Mouse (Mus musculus) CH12.LX (cell line): ENCODE results near the gene Ltbp2. TPM values are rescaled to one million over a fixed set of nuclear protein-coding genes. Genes with fewer than 3 reads are reported as not detected.
A peak's percentile ranks its signal among the peaks of the same experiment; 100 is the strongest.

Experiments
- DNase-seq: peaks from one replicate; pipeline ENCODE4 v3.0.0-alpha.2; 2013; ENCODE audit errors: extremely low read depth
- H3K27ac ChIP-seq: 2 replicates; pipeline ENCODE4 v1.5.1; 2012; ENCODE audit warnings: low read depth, mild to moderate bottlenecking, control low read depth, moderate library complexity; ENCODE audit not compliant: insufficient read depth
- H3K27me3 ChIP-seq: replicated peaks from 2 replicates; pipeline ENCODE3; 2012; ENCODE audit warnings: inconsistent platforms
- H3K36me3 ChIP-seq, 2 experiments: replicated peaks in 1 of 2; 2 replicates each; pipeline versions ENCODE3 to v1.6.1; 2012; ENCODE audit warnings: inconsistent platforms in 1 of 2, low read length in 1 of 2, mild to moderate bottlenecking in 1 of 2, mixed read lengths in 1 of 2, moderate library complexity in 1 of 2; ENCODE audit not compliant: control insufficient read depth in 1 of 2, insufficient read depth in 1 of 2
- H3K4me1 ChIP-seq, 2 experiments: 2 replicates each; pipeline ENCODE4 v1.6.1; 2012; ENCODE audit warnings: inconsistent platforms in 1 of 2, moderate library complexity in 1 of 2; ENCODE audit not compliant: insufficient read depth in 2 of 2, control insufficient read depth in 1 of 2
- H3K4me2 ChIP-seq: 2 replicates; pipeline ENCODE4 v1.6.1; 2012; ENCODE audit warnings: low read depth, mild to moderate bottlenecking, control low read depth; ENCODE audit not compliant: poor library complexity, insufficient read depth, severe bottlenecking
- H3K4me3 ChIP-seq, 3 experiments: fragments of 150-350 bp in 1 of 3; sonication (generic) in 1 of 3; replicated peaks in 1 of 3; 2 replicates each; pipeline versions ENCODE3 to v1.5.1; 2011 to 2012; ENCODE audit warnings: low read depth in 2 of 3, low read length in 2 of 3, mild to moderate bottlenecking in 2 of 3, moderate library complexity in 2 of 3, control low read depth in 1 of 3, improper control_type of control experiment in 1 of 3, inconsistent platforms in 1 of 3, mixed read lengths in 1 of 3; ENCODE audit not compliant: poor library complexity in 1 of 3
- H3K79me2 ChIP-seq: replicated peaks from 2 replicates; pipeline ENCODE4 v1.6.1; 2012; ENCODE audit warnings: mild to moderate bottlenecking, moderate library complexity; ENCODE audit not compliant: control insufficient read depth, poor library complexity, insufficient read depth, severe bottlenecking; ENCODE audit errors: extremely low read depth
- H3K9ac ChIP-seq: 2 replicates; pipeline ENCODE4 v1.6.1; 2012; ENCODE audit warnings: low read depth, mild to moderate bottlenecking, control low read depth, moderate library complexity; ENCODE audit not compliant: insufficient read depth
- H3K9me3 ChIP-seq: replicated peaks from 2 replicates; pipeline ENCODE3; 2012; ENCODE audit warnings: low read length, inconsistent platforms, mixed read lengths
- CHD1 ChIP-seq: IDR thresholded peaks from 2 replicates; pipeline ENCODE4 v1.6.1; 2012; ENCODE audit warnings: low read depth, low read length, improper control_type of control experiment, inconsistent platforms
- CHD2 ChIP-seq: IDR thresholded peaks from 2 replicates; pipeline ENCODE4 v1.6.1; 2011; ENCODE audit warnings: low read length, improper control_type of control experiment
- CTCF ChIP-seq, 2 experiments: IDR thresholded peaks in 1 of 2; conservative IDR thresholded peaks in 1 of 2; 2 replicates each; pipeline ENCODE4 v1.5.1; 2011 to 2012; ENCODE audit warnings: low read depth in 2 of 2, low read length in 2 of 2, improper control_type of control experiment in 1 of 2, inconsistent platforms in 1 of 2, mild to moderate bottlenecking in 1 of 2, moderate library complexity in 1 of 2
- E2F4 ChIP-seq: IDR thresholded peaks from 2 replicates; pipeline ENCODE4 v1.6.1; 2011; ENCODE audit warnings: low read depth, low read length, improper control_type of control experiment; ENCODE audit not compliant: insufficient replicate concordance
- ETS1 ChIP-seq: conservative IDR thresholded peaks from 2 replicates; pipeline ENCODE4 v1.6.1; 2012; ENCODE audit warnings: low read depth, mild to moderate bottlenecking, inconsistent platforms, low read length, improper control_type of control experiment, moderate library complexity
- GABPA ChIP-seq: IDR thresholded peaks from 2 replicates; pipeline ENCODE4 v1.6.1; 2012; ENCODE audit warnings: low read depth, low read length, improper control_type of control experiment, inconsistent platforms; ENCODE audit not compliant: insufficient replicate concordance
- HCFC1 ChIP-seq: IDR thresholded peaks from 2 replicates; pipeline ENCODE4 v1.6.1; 2012; ENCODE audit warnings: low read depth, mild to moderate bottlenecking, inconsistent platforms, low read length, improper control_type of control experiment
- IRF4 ChIP-seq: IDR thresholded peaks from 2 replicates; pipeline ENCODE4 v1.6.1; 2014; ENCODE audit warnings: low read depth, mild to moderate bottlenecking, inconsistent platforms, low read length, improper control_type of control experiment
- MAX ChIP-seq: IDR thresholded peaks from 2 replicates; pipeline ENCODE4 v1.6.1; 2011; ENCODE audit warnings: low read length, improper control_type of control experiment
- MEF2A ChIP-seq: IDR thresholded peaks from 2 replicates; pipeline ENCODE4 v1.6.1; 2014; ENCODE audit warnings: low read depth, mild to moderate bottlenecking, inconsistent platforms, low read length, improper control_type of control experiment, borderline replicate concordance
- MYC ChIP-seq: IDR thresholded peaks from 2 replicates; pipeline ENCODE4 v1.6.1; 2011; ENCODE audit warnings: low read depth, mild to moderate bottlenecking, improper control_type of control experiment, low read length
- PAX5 ChIP-seq: IDR thresholded peaks from 2 replicates; pipeline ENCODE4 v1.6.1; 2012; ENCODE audit warnings: low read length, inconsistent platforms, mixed read lengths
- RAD21 ChIP-seq: IDR thresholded peaks from 2 replicates; pipeline ENCODE4 v1.6.1; 2011; ENCODE audit warnings: low read depth, mild to moderate bottlenecking, low read length, improper control_type of control experiment, moderate library complexity
- RCOR1 ChIP-seq: conservative IDR thresholded peaks from 2 replicates; pipeline ENCODE4 v1.6.1; 2012; ENCODE audit warnings: low read depth, mild to moderate bottlenecking, inconsistent platforms, low read length, improper control_type of control experiment
- SIN3A ChIP-seq: IDR thresholded peaks from 2 replicates; pipeline ENCODE4 v1.6.1; 2012; ENCODE audit warnings: low read length, improper control_type of control experiment, inconsistent platforms
- TBP ChIP-seq: conservative IDR thresholded peaks from 2 replicates; pipeline ENCODE4 v1.6.1; 2011; ENCODE audit warnings: low read depth, low read length, improper control_type of control experiment
- TCF12 ChIP-seq: IDR thresholded peaks from 2 replicates; pipeline ENCODE4 v1.6.1; 2014; ENCODE audit warnings: low read depth, mild to moderate bottlenecking, inconsistent platforms, low read length, improper control_type of control experiment
- USF1 ChIP-seq: IDR thresholded peaks from 2 replicates; pipeline ENCODE4 v1.6.1; 2014; ENCODE audit warnings: low read depth, mild to moderate bottlenecking, inconsistent platforms, low read length, improper control_type of control experiment
- USF2 ChIP-seq: conservative IDR thresholded peaks from 2 replicates; pipeline ENCODE4 v1.6.1; 2011; ENCODE audit warnings: low read depth, low read length, improper control_type of control experiment
- ZC3H11A ChIP-seq: IDR thresholded peaks from 2 replicates; pipeline ENCODE4 v1.6.1; 2012; ENCODE audit warnings: low read depth, mild to moderate bottlenecking, inconsistent platforms, low read length, improper control_type of control experiment
- ZNF384 ChIP-seq: IDR thresholded peaks from 2 replicates; pipeline ENCODE4 v1.6.1; 2012; ENCODE audit warnings: low read depth, low read length, improper control_type of control experiment, inconsistent platforms
- dilution Hi-C: fragments of 300-500 bp; cut with MboI; formaldehyde crosslinking; loops from 2 replicates; pipeline ENCODE4 v1.14.3; 2020; ENCODE audit warnings: low sequenced_read_pairs; ENCODE audit not compliant: extremely low pct_unique_long_range_greater_than_20kb, extremely low pct_ligation_motif_present
- in situ Hi-C: fragments of 300-500 bp; cut with MboI; formaldehyde crosslinking; loops from 3 replicates; pipeline ENCODE4 v1.14.3; 2019; ENCODE audit warnings: low sequenced_read_pairs, low pct_ligation_motif_present, low pct_unique_long_range_greater_than_20kb, mixed read lengths
- polyA plus RNA-seq: library from polyadenylated mRNA; unstranded; fragments of >175 nt; gene quantifications from 2 replicates; pipeline ENCODE4 v1.2.1, GENCODE M21; 2012; ENCODE audit warnings: low read depth; ENCODE audit not compliant: insufficient read length
- total RNA-seq, 2 experiments: library from RNA; depleted of rRNA; stranded (reverse); fragments of 300-350 nt in 1 of 2; fragments of >200 nt in 1 of 2; gene quantifications; 2 replicates each; pipeline ENCODE4 v1.2.3; 2012 to 2014

Gene Ltbp2
- total and polyA plus RNA-seq, 3 experiments: 0.25 to 0.97 TPM; not detected in 1

DNA sequence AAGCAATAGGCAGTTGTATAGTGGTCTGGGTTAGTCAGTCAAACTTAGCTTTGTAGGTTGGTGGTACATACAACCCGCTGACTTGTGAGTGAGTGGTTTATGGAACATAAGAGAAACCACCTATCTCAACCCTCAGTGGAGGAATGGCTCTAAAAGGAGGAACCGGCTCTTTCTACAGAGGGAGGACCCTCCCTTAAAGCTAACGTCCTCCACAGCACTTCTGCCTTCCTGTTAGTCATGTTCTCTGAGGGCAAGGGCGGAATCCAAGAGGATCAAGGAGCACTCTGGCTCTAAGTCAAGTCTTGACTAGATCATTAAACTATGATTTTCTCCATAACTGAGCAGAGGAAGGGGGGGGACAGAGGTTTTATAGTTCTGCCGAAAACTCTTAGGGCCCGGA lies 108.8 kb downstream of the Ltbp2 start:
- H3K4me3 ChIP-seq: no peak overlapping the region
- DNase-seq: peak; percentile 70
- no peaks in the 10 kb centered on the region for H3K27me3 ChIP-seq
- H3K9ac ChIP-seq: peak overlapping the region; percentile 27; the same call in 1 of the 2 replicates
- H3K36me3 ChIP-seq: peaks cover 20 to 58% of the 10 kb centered on the region in 2 experiments
- no peaks in the 10 kb centered on the region for H3K9me3 ChIP-seq
- 0 out of 2 replicates have a peak overlapping the region, but pooled peaks have one; percentile 8 for H3K4me2 ChIP-seq
- in situ Hi-C loops (no loop called here), dilution Hi-C loops (no loop called here)
- H3K27ac ChIP-seq: peak overlapping the region; percentile 28
- H3K79me2 ChIP-seq: no peaks in the 10 kb centered on the region
- TF ChIP-seq PAX5: no peak
- TF ChIP-seq IRF4: peak; percentile 23; the same call in 1 of the 2 replicates
- TF ChIP-seq CHD1: no peak
- no peak for TF ChIP-seq RAD21
- TF ChIP-seq RCOR1: no peak
- no peak for TF ChIP-seq MAX
- TF ChIP-seq, all 38 proteins: peak for 1
- peaks cover 28 to 87% of the 10 kb centered on the region in 2 experiments for H3K4me1 ChIP-seq

DNA sequence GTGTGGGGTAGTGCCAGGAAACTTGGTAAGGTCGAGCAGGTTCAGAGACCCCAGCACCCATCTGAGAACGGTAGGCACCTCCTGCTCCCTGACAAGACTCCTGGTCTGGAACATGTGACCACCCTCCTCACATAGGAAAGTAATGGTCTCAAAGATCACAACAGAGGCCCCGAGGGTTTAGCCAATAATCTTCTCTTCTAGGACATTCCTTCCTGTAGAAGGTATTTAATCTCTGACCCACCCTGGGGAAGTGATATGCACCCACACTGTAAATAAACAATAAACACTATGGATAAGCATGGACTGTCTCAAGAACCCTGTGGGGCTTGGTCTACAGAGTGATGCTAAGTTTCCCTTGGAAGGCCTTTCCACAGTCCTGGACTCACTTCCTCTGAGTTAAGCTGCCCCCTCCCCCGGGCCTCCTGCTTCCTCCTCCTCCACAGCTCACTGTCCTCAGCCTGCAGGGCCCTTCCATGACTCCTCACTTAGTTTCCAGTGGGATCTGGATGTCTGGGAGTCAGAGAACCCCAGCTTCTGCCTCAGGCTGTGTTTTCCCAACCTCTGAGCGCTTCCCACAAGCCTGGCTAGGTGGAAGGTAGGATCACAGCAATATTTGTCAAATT lies 110.1 kb downstream of the Ltbp2 start:
- no peak overlapping the region for H3K27ac ChIP-seq
- no peak overlapping the region for H3K9ac ChIP-seq
- H3K27me3 ChIP-seq: no peaks in the 10 kb centered on the region
- in situ Hi-C loops (no loop called here), dilution Hi-C loops (no loop called here)
- H3K4me2 ChIP-seq: no peak overlapping the region
- peaks cover 30 to 92% of the 10 kb centered on the region in 2 experiments for H3K4me1 ChIP-seq
- H3K79me2 ChIP-seq: no peaks in the 10 kb centered on the region
- DNase-seq: no peak
- peaks cover 20 to 65% of the 10 kb centered on the region in 2 experiments for H3K36me3 ChIP-seq
- H3K4me3 ChIP-seq: no peak overlapping the region
- H3K9me3 ChIP-seq: no peaks in the 10 kb centered on the region
- TF ChIP-seq TCF12 (no peak), RCOR1 (no peak), ETS1 (no peak), E2F4 (no peak), MEF2A (no peak), CHD2 (no peak), HCFC1 (no peak), ZNF384 (no peak), USF1 (no peak), MYC (no peak), MAX (no peak), TBP (no peak), SIN3A (no peak), ZC3H11A (no peak), CTCF (conservative IDR thresholded peaks at IDR 0.05 in 1 of 2, IDR thresholded peaks at IDR 0.05 in 1 of 2; ENCODE audit: low read depth in 2 of 2, low read length in 2 of 2) (no peak), USF2 (no peak), RAD21 (no peak), GABPA (no peak)
